Mouse (Mus musculus) liver, adult 2 months (tissue): ENCODE results near the gene Acot8. TPM values are rescaled to one million over a fixed set of nuclear protein-coding genes. Genes with fewer than 3 reads are reported as not detected.

Source experiments
- DNase-seq: peaks from one replicate; pipeline ENCODE4 v3.0.0-alpha.2; 2011; ENCODE audit warnings: low read depth, low spot score; ENCODE audit errors: extremely low read depth
- H3K27ac ChIP-seq: fragments of 200-500 bp; replicated peaks from 2 replicates; pipeline ENCODE4 v1.5.1; 2012; ENCODE audit warnings: low read depth, mild to moderate bottlenecking, control low read depth, inconsistent platforms, low read length; ENCODE audit not compliant: insufficient read depth
- H3K27me3 ChIP-seq: fragments of 200-500 bp; 2 replicates; pipeline ENCODE4 v1.6.1; 2012; ENCODE audit warnings: mild to moderate bottlenecking, moderate library complexity, low read length, inconsistent platforms; ENCODE audit not compliant: control insufficient read depth, insufficient read depth
- H3K36me3 ChIP-seq: fragments of 200-500 bp; 2 replicates; pipeline ENCODE4 v1.6.1; 2012; ENCODE audit warnings: low read length, inconsistent platforms; ENCODE audit not compliant: control insufficient read depth, insufficient read depth
- H3K4me1 ChIP-seq: fragments of 200-500 bp; 2 replicates; pipeline ENCODE4 v1.6.1; 2011; ENCODE audit warnings: low read length; ENCODE audit not compliant: control insufficient read depth, insufficient read depth
- H3K4me3 ChIP-seq: fragments of 200-500 bp; 2 replicates; pipeline ENCODE4 v1.5.1; 2011; ENCODE audit warnings: low read depth, mild to moderate bottlenecking, control low read depth, low read length, moderate library complexity; ENCODE audit not compliant: insufficient read depth
- H3K79me2 ChIP-seq: fragments of 200-500 bp; 2 replicates; pipeline ENCODE4 v1.6.1; 2012; ENCODE audit warnings: inconsistent platforms, mild to moderate bottlenecking, low read length, moderate library complexity; ENCODE audit not compliant: control insufficient read depth, insufficient read depth
- H3K9ac ChIP-seq: fragments of 200-500 bp; 2 replicates; pipeline ENCODE4 v1.6.1; 2012; ENCODE audit warnings: low read depth, mild to moderate bottlenecking, control low read depth, inconsistent platforms, low read length
- CTCF ChIP-seq: fragments of 200-500 bp; IDR thresholded peaks from 2 replicates; pipeline ENCODE4 v1.5.1; 2011; ENCODE audit warnings: low read depth, low read length, control low read depth
- POLR2A ChIP-seq: fragments of 200-500 bp; IDR thresholded peaks from 2 replicates; pipeline ENCODE4 v1.6.1; 2011; ENCODE audit warnings: low read length, control low read depth; ENCODE audit not compliant: insufficient read depth; ENCODE audit errors: extremely low read depth
- WGBS: fragments of 180-500 bp; shearing (Covaris S2); methylation state at CpG from one replicate; pipeline ENCODE4 v1.1.7; 2018; 5-methylcytosine and 5-hydroxymethylcytosine counted together
- polyA plus RNA-seq: library from polyadenylated mRNA; depleted of rRNA; stranded (reverse); fragments of >200 nt; gene quantifications from 2 replicates; pipeline ENCODE4 v1.2.3, GENCODE M21; 2012
- total RNA-seq: library from RNA; depleted of rRNA; stranded (reverse); fragments of >200 nt; gene quantifications from 2 replicates; pipeline ENCODE4 v1.2.3, GENCODE M21; 2014

Acot8 gene
- total and polyA plus RNA-seq, 2 experiments: 25.8 to 46.1 TPM

DNA sequence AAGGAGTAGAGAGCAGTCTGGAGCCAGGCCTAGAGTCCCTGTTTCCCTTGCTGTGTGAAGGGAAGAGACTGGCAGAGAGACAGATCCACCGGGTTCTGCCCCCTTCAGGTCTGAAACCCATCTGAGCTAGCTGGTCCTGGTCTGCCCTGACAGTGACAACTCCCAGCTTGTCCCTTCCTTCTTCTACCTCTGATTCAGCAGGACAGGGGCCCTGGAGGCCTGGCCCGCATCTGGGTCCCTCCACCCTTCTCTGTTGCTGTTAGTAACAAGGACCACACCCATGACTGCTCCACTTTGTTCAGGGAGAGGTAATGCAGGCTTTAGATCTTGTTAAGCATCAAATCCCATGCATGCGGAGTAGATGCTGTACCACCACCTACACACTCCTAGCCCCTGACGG, 16.3 kb downstream of the Acot8 start:
- Histone ChIP-seq H3K36me3 (peaks cover 4% of the 10 kb centered on the region), H3K27me3 (no peaks in the 10 kb centered on the region), H3K4me1 (peaks cover 21% of the 10 kb centered on the region), H3K79me2 (no peaks in the 10 kb centered on the region), H3K27ac (no peak overlapping the region), H3K4me3 (no peak overlapping the region), H3K9ac (no peak overlapping the region)
- 79% methylated on average over 4 of the region's 4 CpGs for WGBS
- no peak for DNase-seq
- TF ChIP-seq POLR2A (no peak), CTCF (no peak)

DNA sequence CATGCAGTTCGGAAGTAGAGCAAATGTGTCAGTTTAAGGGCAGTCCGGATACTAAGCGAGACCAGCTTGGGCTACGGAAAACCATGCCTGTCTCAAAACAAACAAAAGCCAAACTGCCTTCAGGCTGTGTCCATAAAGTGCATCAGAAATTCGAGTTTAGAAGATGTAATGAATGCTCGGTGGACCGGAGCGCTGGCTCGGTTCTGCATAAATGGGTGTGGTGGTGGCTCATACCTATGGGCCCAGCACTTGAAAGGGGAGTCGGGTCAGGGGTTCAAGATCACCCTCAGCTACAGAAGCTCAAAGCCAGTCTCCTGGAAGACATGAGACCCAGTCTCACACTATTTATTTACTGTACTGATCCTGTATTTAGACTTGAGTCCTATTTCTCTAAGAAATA, 16.9 kb downstream of the Acot8 start:
- no peak overlapping the region for H3K4me3 ChIP-seq
- H3K4me1 ChIP-seq: peaks cover 19% of the 10 kb centered on the region

DNA sequence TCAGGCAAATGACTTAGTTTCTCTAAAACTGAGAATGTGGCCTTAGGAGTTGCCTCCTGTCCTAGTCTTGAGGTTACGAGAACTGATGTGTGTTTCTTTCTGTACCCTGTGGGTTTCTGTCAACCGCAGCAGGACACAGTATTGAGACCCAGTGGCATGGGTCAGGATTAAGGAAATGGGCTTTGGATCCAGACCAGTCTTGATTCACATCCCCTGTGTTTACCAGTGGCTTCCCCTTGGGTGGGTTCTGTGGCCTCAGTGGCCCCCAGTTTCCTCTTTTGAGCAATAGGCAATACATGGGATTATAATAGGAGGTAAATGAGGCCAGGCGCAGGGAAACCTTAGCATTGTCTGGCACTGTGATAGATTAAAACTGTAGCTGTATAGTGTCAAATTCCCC, 17.6 kb downstream of the Acot8 start:
- WGBS: 79% methylated on average over 3 of the region's 3 CpGs
- Histone ChIP-seq H3K4me3 (no peak overlapping the region), H3K9ac (no peak overlapping the region), H3K27me3 (no peaks in the 10 kb centered on the region), H3K36me3 (no peaks in the 10 kb centered on the region; the same call in 1 of the 2 replicates), H3K4me1 (peaks cover 19% of the 10 kb centered on the region), H3K27ac (peak overlapping the region; percentile 7), H3K79me2 (no peaks in the 10 kb centered on the region)
- no peak for DNase-seq
- TF ChIP-seq CTCF (no peak), POLR2A (no peak)

More for the DNA sequence above, 16.9 kb downstream of the Acot8 start:
- Histone ChIP-seq H3K27me3 (no peaks in the 10 kb centered on the region), H3K79me2 (no peaks in the 10 kb centered on the region), H3K36me3 (peaks cover 2% of the 10 kb centered on the region), H3K27ac (no peak overlapping the region), H3K9ac (no peak overlapping the region)
- TF ChIP-seq POLR2A: no peak
- no peak for TF ChIP-seq CTCF
- DNase-seq: no peak
- 78% methylated on average over 10 of the region's 10 CpGs for WGBS

DNA sequence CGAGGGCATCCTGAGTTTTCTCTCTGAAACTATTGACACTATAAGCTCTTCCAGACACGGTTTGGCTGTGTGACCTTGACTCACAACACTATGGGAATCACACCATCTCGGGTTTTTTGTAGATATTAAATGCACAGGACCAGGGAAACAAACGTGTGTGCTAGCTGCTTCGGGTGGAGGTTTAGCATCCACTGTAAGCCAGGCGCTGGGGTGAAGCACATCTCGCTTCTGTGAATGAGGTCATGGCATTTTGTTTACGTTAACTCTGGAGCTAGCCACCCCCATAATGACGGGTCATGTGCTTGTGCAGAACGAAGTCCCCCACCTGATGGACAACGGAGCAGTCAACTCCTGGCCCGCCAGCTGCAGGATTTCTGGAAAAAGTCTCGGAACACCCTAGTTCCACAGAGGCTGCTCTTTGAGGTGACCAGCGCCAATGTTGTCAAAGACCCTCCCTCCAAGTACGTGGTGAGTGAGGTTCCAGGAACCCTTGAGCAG, 18.2 kb downstream of the Acot8 start:
- Histone ChIP-seq H3K27me3 (no peaks in the 10 kb centered on the region), H3K9ac (peak overlapping the region; percentile 89), H3K79me2 (no peaks in the 10 kb centered on the region), H3K4me1 (peaks cover 18% of the 10 kb centered on the region), H3K27ac (peak overlapping the region; percentile 61), H3K4me3 (peak overlapping the region; percentile 90), H3K36me3 (no peaks in the 10 kb centered on the region; the same call in 1 of the 2 replicates)
- peak; percentile 36 for DNase-seq
- 15% methylated on average over 15 of the region's 15 CpGs for WGBS
- no peak for TF ChIP-seq POLR2A
- TF ChIP-seq CTCF: no peak

DNA sequence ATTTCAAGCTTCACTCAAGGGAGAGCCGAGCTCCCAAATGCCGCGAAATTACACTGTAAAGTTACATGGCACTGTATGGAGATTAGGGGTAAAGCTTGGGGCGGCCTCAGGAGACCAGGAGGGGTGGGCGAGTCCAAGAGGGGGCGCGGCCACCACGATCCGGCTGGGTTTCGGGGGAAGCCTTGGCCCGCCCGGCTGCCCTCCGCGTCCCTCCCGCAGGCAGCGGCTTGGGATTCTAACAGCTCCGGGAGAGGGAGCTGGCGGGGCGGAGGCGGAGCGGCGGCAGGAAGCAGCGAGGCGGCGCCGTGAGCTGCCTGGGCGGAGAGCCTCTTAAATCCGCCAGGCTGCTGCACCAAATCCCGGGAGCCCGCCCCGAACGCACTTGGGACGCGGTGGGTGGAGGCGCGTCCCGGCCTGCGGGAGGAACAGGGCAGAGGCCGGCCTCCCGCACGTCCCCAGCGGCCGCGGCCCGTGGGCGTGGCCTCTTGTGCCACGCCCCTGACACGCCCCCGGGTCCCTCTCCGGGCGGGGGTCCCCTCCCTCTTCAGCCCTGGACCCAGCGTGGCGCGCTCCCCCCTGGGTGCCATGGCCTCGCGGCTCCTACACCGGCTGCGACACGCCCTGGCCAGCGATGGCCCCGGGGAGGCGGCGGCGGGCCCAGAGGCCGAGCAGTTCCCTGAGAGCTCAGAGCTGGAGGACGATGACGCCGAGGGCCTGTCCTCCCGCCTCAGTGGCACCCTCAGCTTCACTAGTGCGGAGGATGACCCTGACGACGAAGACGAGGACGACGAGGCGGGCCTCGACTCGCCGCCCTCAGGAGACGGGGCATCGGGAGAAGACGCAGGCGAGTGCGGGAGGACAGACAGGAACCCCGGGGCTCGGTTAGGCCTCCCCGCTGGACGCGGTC, 18.9 kb downstream of the Acot8 start, which contains the start of gene Snx21:
Snx21 (plus strand) TSS at position 343 of the 907 bp plus-strand sequence.
- peak; percentile 87 for DNase-seq
- H3K79me2 ChIP-seq: no peaks in the 10 kb centered on the region

More for the DNA sequence above, 18.9 kb downstream of the Acot8 start, which contains the start of gene Snx21:
- Histone ChIP-seq H3K4me1 (peaks cover 11% of the 10 kb centered on the region), H3K27ac (peak within 1 kb of the TSS; percentile 88), H3K36me3 (no peaks in the 10 kb centered on the region), H3K9ac (peak within 1 kb of the TSS; percentile 98), H3K4me3 (peak within 1 kb of the TSS; percentile 90), H3K27me3 (no peaks in the 10 kb centered on the region)
- WGBS: under 1% methylated on average over 87 of the region's 89 CpGs
- TF ChIP-seq POLR2A: peak; percentile 93
- TF ChIP-seq CTCF: peak; percentile 49
